Mouse (Mus musculus): ENCODE results near the gene Morf4l1. TPM values are rescaled to one million over a fixed set of nuclear protein-coding genes. Genes with fewer than 3 reads are reported as not detected.

Gene Morf4l1
- 465 TPM for polyA plus RNA-seq (2015; fragmentation: Illumina TruSeq; extraction: RNeasy Lipid Tissue Mini Kit (QIAGEN cat#74804); ENCODE audit: insufficient read depth, low replicate concordance)

GRCm38 (mm10) chr9:90114567-90115307, at the start of gene Morf4l1:
TSS of gene Morf4l1 (minus strand) at chr9:90114774.

GRCm38 (mm10) chr9:90162926-90163748, 48.6 kb upstream of the Morf4l1 start, which contains the start of gene Adamts7:
TSS of gene Adamts7 (plus strand) at chr9:90163069.

GRCm38 (mm10) chr9:90053852-90054251, 60.7 kb downstream of the Morf4l1 start, which contains the start of gene Ctsh:
TSS of gene Ctsh (plus strand) at chr9:90054152.

Other genes with a start within 250 kb of the Morf4l1 start
- gene Rasgrf1, start 204.9 kb downstream of the Morf4l1 start, polyA plus RNA-seq (2015; fragmentation: Illumina TruSeq; extraction: RNeasy Lipid Tissue Mini Kit (QIAGEN cat#74804); ENCODE audit: insufficient read depth, low replicate concordance) = 0.08 TPM
- 504 TPM for gene Ctsh, start 60.6 kb downstream of the Morf4l1 start, polyA plus RNA-seq (2015; fragmentation: Illumina TruSeq; extraction: RNeasy Lipid Tissue Mini Kit (QIAGEN cat#74804); ENCODE audit: insufficient read depth, low replicate concordance)
- 2.0 TPM for gene Adamts7, start 48.3 kb upstream of the Morf4l1 start, polyA plus RNA-seq (2015; fragmentation: Illumina TruSeq; extraction: RNeasy Lipid Tissue Mini Kit (QIAGEN cat#74804); ENCODE audit: insufficient read depth, low replicate concordance)
- gene Tbc1d2b, start 156.0 kb upstream of the Morf4l1 start, polyA plus RNA-seq (2015; fragmentation: Illumina TruSeq; extraction: RNeasy Lipid Tissue Mini Kit (QIAGEN cat#74804); ENCODE audit: insufficient read depth, low replicate concordance) = 25.4 TPM

Data from spleen, adult 10 weeks (tissue).